Mouse (Mus musculus): ENCODE results near the gene Plscr3.

DNA sequence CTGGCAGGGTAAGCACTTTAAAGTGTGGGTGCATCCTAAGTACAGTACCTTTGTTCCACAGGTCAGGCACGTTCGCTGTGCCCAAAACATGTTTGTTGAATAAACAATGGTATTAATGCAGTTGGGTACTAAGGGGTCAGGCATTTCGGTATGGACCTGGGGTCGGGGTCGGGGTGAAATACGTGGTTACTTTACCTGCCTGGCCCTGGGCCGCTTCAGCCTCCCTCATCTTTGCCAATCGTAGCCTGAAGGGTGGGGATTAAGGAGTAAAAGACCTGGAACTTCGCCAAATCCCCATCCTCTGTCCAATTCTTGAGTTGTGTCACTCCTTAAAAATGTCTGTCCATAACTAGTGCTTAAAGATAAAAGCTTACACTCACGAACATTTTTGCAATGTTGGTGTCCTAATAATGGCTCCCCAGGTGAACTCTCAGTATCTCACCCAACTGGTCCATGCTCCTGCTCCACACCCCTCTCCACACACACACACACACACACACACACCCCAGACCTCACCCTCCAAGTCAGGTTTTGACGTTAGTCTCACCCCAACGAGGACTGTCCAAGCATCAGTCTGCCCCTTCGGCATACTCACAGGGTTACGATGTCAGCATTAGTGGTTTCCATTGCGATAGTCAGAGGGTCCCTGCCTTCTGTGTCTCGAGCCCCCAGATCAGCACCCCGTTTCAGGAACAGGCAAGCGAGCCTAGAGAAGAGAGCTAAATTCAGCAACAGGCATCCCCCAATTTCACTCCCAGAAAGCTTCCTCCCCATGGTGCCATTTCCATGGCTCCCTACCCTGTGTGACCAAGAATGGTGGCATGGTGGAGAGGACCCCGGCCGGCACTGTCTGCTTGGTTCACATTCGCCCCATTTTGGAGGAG is 35.9 kb downstream of the Plscr3 start:
- TF ChIP-seq CTCF (IDR thresholded peaks at IDR 0.05; ENCODE audit: extremely low read depth, insufficient read depth, insufficient read length, insufficient replicate concordance) (no peak), POLR2A (IDR thresholded peaks at IDR 0.05; ENCODE audit: low read depth, low read length) (no peak)

All from spleen, adult 2 months (tissue).